ENCODE assay signal across 8 mouse cellular contexts in genomic region chr14:124575130-124575885, GRCm38 (mm10).
DNase-seq lines count a peak whose midpoint lies in the region; ATAC-seq lines count a peak whose summit lies in the region.

No protein-coding gene starts in this region.

- no peak overlapping the region for H3K4me3 ChIP-seq in heart, embryonic 11.5 days (ENCODE audit: low read depth, low read length)

- H3K4me1 ChIP-seq in heart, embryonic 11.5 days (ENCODE audit: control insufficient read depth, insufficient read depth, low read length): no peaks in the 10 kb centered on the region

- no peak overlapping the region for H3K9ac ChIP-seq in heart, embryonic 11.5 days (ENCODE audit: low read depth, low read length)

- peak; percentile 62; the same call in 1 of the 2 replicates for ATAC-seq in cerebellum, adult (ENCODE audit: insufficient number of reproducible peaks, low FRiP score, low TSS enrichment)
- no peak for ATAC-seq in heart, embryonic 11.5 days (replicated peaks; ENCODE audit: insufficient number of reproducible peaks, low FRiP score, low TSS enrichment)

- H3K4me2 ChIP-seq in heart, embryonic 11.5 days: no peak overlapping the region

- no peaks in the 10 kb centered on the region for H3K36me3 ChIP-seq in heart, embryonic 11.5 days (ENCODE audit: control insufficient read depth, insufficient read depth, low read length)

- H3K27ac ChIP-seq in heart, embryonic 11.5 days (ENCODE audit: low read depth, low read length): no peak overlapping the region

- no peaks in the 10 kb centered on the region for H3K9me3 ChIP-seq in heart, embryonic 11.5 days (replicated peaks; ENCODE audit: control insufficient read depth, low read length)

- no peaks in the 10 kb centered on the region for H3K27me3 ChIP-seq in heart, embryonic 11.5 days (ENCODE audit: control insufficient read depth, insufficient read depth, low read length)

- whole genome bisulfite sequencing in heart, embryonic 11.5 days (ENCODE audit: insufficient replicate concordance): 68% methylated on average over 1 of the region's 1 CpGs

- no peak for DNase-seq in cerebellum, postnatal 4 days (ENCODE audit: low spot score in 2 of 2)
- DNase-seq in layer of hippocampus, adult 18-20 months (ENCODE audit: low spot score in 2 of 2): peak; percentile 13 to 60
- no peak for DNase-seq in layer of hippocampus, postnatal 10 days (ENCODE audit: low spot score in 2 of 2)
- DNase-seq in brain, adult 2 months (ENCODE audit: low read depth, low spot score): peak; percentile 96
- peak; percentile 20 for DNase-seq in layer of hippocampus, adult 9-10 months (ENCODE audit: low spot score)
- no peak for DNase-seq in gastrocnemius, adult 18-20 months (ENCODE audit: low spot score)

Comparison
In these comparisons a context has a peak if more than half of its experiments do, and no peak if none do; other contexts are left out.
1. DNase-seq: peak in layer of hippocampus, adult 18-20 months (2 of 2), brain, adult 2 months (single experiment) and layer of hippocampus, adult 9-10 months (single experiment); none in cerebellum, postnatal 4 days (0 of 2), layer of hippocampus, postnatal 10 days (0 of 2) and gastrocnemius, adult 18-20 months (single experiment).